Mouse (Mus musculus): ENCODE data around the gene Nol12. TPM values are rescaled to one million over a fixed set of nuclear protein-coding genes. Genes with fewer than 3 reads are reported as not detected.

Gene Nol12
- total and polyA plus RNA-seq, 3 experiments: 13.7 to 91.1 (median 33.2) TPM

- H3K36me3 ChIP-seq (replicated peaks in 1 of 2; ENCODE audit: control insufficient read depth in 1 of 2, insufficient read depth in 1 of 2, low read length in 1 of 2): peaks cover 12 to 29% of the 10 kb centered on the region in 2 experiments
- TF ChIP-seq MXI1 (IDR thresholded peaks at IDR 0.05; ENCODE audit: low read depth, low read length) (peak; percentile 34; the same call in 1 of the 2 replicates), RCOR1 (conservative IDR thresholded peaks at IDR 0.05; ENCODE audit: low read depth, low read length) (no peak), ZC3H11A (IDR thresholded peaks at IDR 0.05; ENCODE audit: low read depth, low read length) (no peak), ZMIZ1 (IDR thresholded peaks at IDR 0.05; ENCODE audit: low read depth, low read length) (peak; percentile 98), USF1 (IDR thresholded peaks at IDR 0.05; ENCODE audit: low read depth, low read length) (no peak), MEF2A (IDR thresholded peaks at IDR 0.05; ENCODE audit: borderline replicate concordance, low read depth, low read length) (peak; percentile 62), RAD21 (IDR thresholded peaks at IDR 0.05; ENCODE audit: low read depth, low read length) (no peak), MYC (IDR thresholded peaks at IDR 0.05; ENCODE audit: low read depth, low read length) (no peak), MAZ (IDR thresholded peaks at IDR 0.05; ENCODE audit: low read depth, low read length) (peak; percentile 87), ELF1 (IDR thresholded peaks at IDR 0.05; ENCODE audit: low read depth, low read length) (peak; percentile 75), SIN3A (IDR thresholded peaks at IDR 0.05; ENCODE audit: low read length) (peak; percentile 72), GABPA (IDR thresholded peaks at IDR 0.05; ENCODE audit: insufficient replicate concordance, low read depth, low read length) (no peak), POLR2AphosphoS2 (IDR thresholded peaks at IDR 0.05; ENCODE audit: low read depth, low read length) (peak; percentile 88; the same call in 1 of the 2 replicates), UBTF (IDR thresholded peaks at IDR 0.05; ENCODE audit: low read depth, low read length) (no peak), USF2 (conservative IDR thresholded peaks at IDR 0.05; ENCODE audit: low read depth, low read length) (no peak), ZKSCAN1 (IDR thresholded peaks at IDR 0.05; ENCODE audit: borderline replicate concordance, low read depth, low read length) (no peak), MAFK (IDR thresholded peaks at IDR 0.05; ENCODE audit: insufficient replicate concordance, low read length) (no peak), POLR2A (IDR thresholded peaks at IDR 0.05; ENCODE audit: low read depth, low read length) (peak; percentile 98), KAT2A (IDR thresholded peaks at IDR 0.05; ENCODE audit: insufficient replicate concordance, low read length) (no peak), JUND (conservative IDR thresholded peaks at IDR 0.05; ENCODE audit: low read depth, low read length) (no peak), EP300 (IDR thresholded peaks at IDR 0.05; ENCODE audit: low read length) (0 out of 2 replicates have a peak, but pooled peaks have one; percentile 14), CHD1 (IDR thresholded peaks at IDR 0.05; ENCODE audit: low read depth, low read length) (no peak; the same call in 1 of the 2 replicates), PAX5 (IDR thresholded peaks at IDR 0.05; ENCODE audit: low read length) (no peak), CHD2 (IDR thresholded peaks at IDR 0.05; ENCODE audit: low read length) (peak; percentile 76), SMC3 (IDR thresholded peaks at IDR 0.05; ENCODE audit: low read depth, low read length) (no peak), E2F4 (IDR thresholded peaks at IDR 0.05; ENCODE audit: insufficient replicate concordance, low read depth, low read length) (no peak), NELFE (IDR thresholded peaks at IDR 0.05; ENCODE audit: low read depth, low read length) (peak; percentile 94), TCF12 (IDR thresholded peaks at IDR 0.05; ENCODE audit: low read depth, low read length) (peak; percentile 45; the same call in 1 of the 2 replicates), JUN (IDR thresholded peaks at IDR 0.05; ENCODE audit: insufficient read depth, low read depth, low read length) (no peak), HCFC1 (IDR thresholded peaks at IDR 0.05; ENCODE audit: low read depth, low read length) (no peak; the same call in 1 of the 2 replicates), BHLHE40 (IDR thresholded peaks at IDR 0.05; ENCODE audit: low read depth, low read length) (no peak), MAX (IDR thresholded peaks at IDR 0.05; ENCODE audit: low read length) (0 out of 2 replicates have a peak, but pooled peaks have one; percentile 8), IRF4 (IDR thresholded peaks at IDR 0.05; ENCODE audit: low read depth, low read length) (peak; percentile 41; the same call in 1 of the 2 replicates), ETS1 (conservative IDR thresholded peaks at IDR 0.05; ENCODE audit: low read depth, low read length) (peak; percentile 49; the same call in 1 of the 2 replicates), CTCF (conservative IDR thresholded peaks at IDR 0.05 in 1 of 2, IDR thresholded peaks at IDR 0.05 in 1 of 2; ENCODE audit: low read depth in 2 of 2, low read length in 2 of 2) (no peak), NRF1 (IDR thresholded peaks at IDR 0.05; ENCODE audit: low read depth, low read length) (no peak), ZNF384 (IDR thresholded peaks at IDR 0.05; ENCODE audit: low read depth, low read length) (no peak), TBP (conservative IDR thresholded peaks at IDR 0.05; ENCODE audit: low read depth, low read length) (peak; percentile 96)
- H3K9ac ChIP-seq (ENCODE audit: insufficient read depth, low read depth): peak within 1 kb of the TSS; percentile 70
- peak within 1 kb of the TSS; percentile 95 for H3K4me2 ChIP-seq (ENCODE audit: insufficient read depth, low read depth, poor library complexity, severe bottlenecking)
- H3K4me3 ChIP-seq (replicated peaks in 1 of 3; ENCODE audit: low read depth in 2 of 3, low read length in 2 of 3, poor library complexity in 1 of 3): peak within 1 kb of the TSS; percentile 61 to 84 (median 74)
- no peaks in the 10 kb centered on the region for H3K27me3 ChIP-seq (replicated peaks)
- peaks cover 3% of the 10 kb centered on the region for H3K9me3 ChIP-seq (replicated peaks; ENCODE audit: low read length)
- peaks cover 4% of the 10 kb centered on the region; the same call in 1 of the 2 replicates for H3K79me2 ChIP-seq (replicated peaks; ENCODE audit: control insufficient read depth, extremely low read depth, insufficient read depth, poor library complexity, severe bottlenecking)
- dilution Hi-C loops (cut with MboI; ENCODE audit: extremely low pct_ligation_motif_present, extremely low pct_unique_long_range_greater_than_20kb, low sequenced_read_pairs) (no loop called here), in situ Hi-C loops (cut with MboI; ENCODE audit: low pct_ligation_motif_present, low pct_unique_long_range_greater_than_20kb, low sequenced_read_pairs) (no loop called here)
- peak within 1 kb of the TSS; percentile 91 for H3K27ac ChIP-seq (ENCODE audit: insufficient read depth, low read depth)
- DNase-seq (ENCODE audit: extremely low read depth): peak; percentile 91
- peaks cover 30 to 61% of the 10 kb centered on the region in 2 experiments for H3K4me1 ChIP-seq (ENCODE audit: control insufficient read depth in 1 of 2, insufficient read depth in 2 of 2)
These were observed 8.5 kb upstream of the Nol12 start, which contains the start of gene Lgals1 for GRCm38 (mm10) chr15:78926021-78926919. TSS of gene Lgals1 (plus strand) at chr15:78926725.
